10 mouse cellular contexts compared by ENCODE assay signal in genomic region chr10:57632868-57633240, GRCm38 (mm10). TPM values are rescaled to one million over a fixed set of nuclear protein-coding genes. Genes with fewer than 3 reads are reported as not detected.
DNase-seq lines count a peak whose midpoint lies in the region; ATAC-seq lines count a peak whose summit lies in the region.
"Had no signal": no experiment of that assay in that cellular context is flagged by ENCODE, and none has a peak within 500 bp of the region (broad histone marks: within the 10 kb centered on the region; RNA-seq: fewer than 3 reads in every experiment).

No protein-coding gene starts in this region.

- no peaks in the 10 kb centered on the region for H3K4me1 ChIP-seq in hindbrain, embryonic 11.5 days (replicated peaks; ENCODE audit: control insufficient read depth, insufficient read depth, low read length)
- H3K4me1 ChIP-seq in midbrain, embryonic 16.5 days (ENCODE audit: control insufficient read depth, insufficient read depth, low read length), result 0 out of 2 replicates have a peak, but pooled peaks cover 2% of the 10 kb centered on the region

- H3K36me3 ChIP-seq in hindbrain, embryonic 11.5 days (ENCODE audit: control insufficient read depth, insufficient read depth, low read length), result no peaks in the 10 kb centered on the region
- no peaks in the 10 kb centered on the region for H3K36me3 ChIP-seq in midbrain, embryonic 16.5 days (ENCODE audit: control insufficient read depth, insufficient read depth, low read length)
- H3K36me3 ChIP-seq: limb, embryonic 15.5 days had no signal

- peak overlapping the region; percentile 83; the same call in 1 of the 2 replicates for H3K4me2 ChIP-seq in hindbrain, embryonic 11.5 days (replicated peaks; ENCODE audit: low read depth, low read length)
- peak overlapping the region; percentile 86 for H3K4me2 ChIP-seq in midbrain, embryonic 16.5 days (ENCODE audit: low read length)

- intact Hi-C loops in left cerebral cortex, postnatal 4 days (cut with DNase I), result no loop called here

- H3K27ac ChIP-seq in hindbrain, embryonic 11.5 days (ENCODE audit: low read depth, low read length), result no peak overlapping the region
- no peak overlapping the region for H3K27ac ChIP-seq in midbrain, embryonic 16.5 days (ENCODE audit: low read length)
- H3K27ac ChIP-seq: limb, embryonic 15.5 days had no signal

- H3K4me3 ChIP-seq in hindbrain, embryonic 11.5 days (ENCODE audit: low read depth, low read length), result no peak overlapping the region
- peak overlapping the region; percentile 57; the same call in 1 of the 2 replicates for H3K4me3 ChIP-seq in midbrain, embryonic 16.5 days (ENCODE audit: low read depth, low read length)

- peak; percentile 72 for DNase-seq in cerebellum, adult 9-11 months
- DNase-seq in cerebellum, adult 11 months, result no peak
- peak; percentile 7 for DNase-seq in left cerebral cortex, postnatal 4 days
- no peak for DNase-seq in left cerebral cortex, adult 8-10 months (ENCODE audit: low spot score in 2 of 2)
- peak; percentile 4 for DNase-seq in hindbrain, embryonic 11.5 days (ENCODE audit: low spot score)
- DNase-seq in spleen, postnatal 14 days (ENCODE audit: low spot score in 2 of 2), result no peak
- DNase-seq: kidney, adult 11 months had no signal

- ATAC-seq in hindbrain, embryonic 11.5 days (ENCODE audit: low FRiP score), result no peak
- no peak for ATAC-seq in midbrain, embryonic 16.5 days
- no peak for ATAC-seq in megakaryocyte-erythroid progenitor cell, adult 5-6 weeks (replicated peaks; ENCODE audit: low FRiP score, low TSS enrichment, poor library complexity, severe bottlenecking)

- H3K9me3 ChIP-seq in hindbrain, embryonic 11.5 days (ENCODE audit: control insufficient read depth, low read length), result no peaks in the 10 kb centered on the region
- no peaks in the 10 kb centered on the region for H3K9me3 ChIP-seq in midbrain, embryonic 16.5 days (replicated peaks; ENCODE audit: control insufficient read depth, low read length, poor library complexity, severe bottlenecking)
- H3K9me3 ChIP-seq: limb, embryonic 15.5 days had no signal

- H3K27me3 ChIP-seq in hindbrain, embryonic 11.5 days (ENCODE audit: control insufficient read depth, insufficient read depth, low read length), result 0 out of 2 replicates have a peak, but pooled peaks cover 3% of the 10 kb centered on the region
- no peaks in the 10 kb centered on the region for H3K27me3 ChIP-seq in midbrain, embryonic 16.5 days (ENCODE audit: control insufficient read depth, insufficient read depth, low read depth, low read length)

- WGBS in hindbrain, embryonic 11.5 days, result 74% methylated on average over 4 of the region's 4 CpGs
- 74% methylated on average over 4 of the region's 4 CpGs for WGBS in midbrain, embryonic 16.5 days

- no peak overlapping the region for H3K9ac ChIP-seq in hindbrain, embryonic 11.5 days (ENCODE audit: low read depth, low read length)
- no peak overlapping the region; the same call in 1 of the 2 replicates for H3K9ac ChIP-seq in midbrain, embryonic 16.5 days (ENCODE audit: low read depth, low read length)
- H3K9ac ChIP-seq: limb, embryonic 15.5 days had no signal

RNA-seq across cellular contexts. Expression of gene Pkib, which starts 1.1 kb away (rescaled TPM):
- total RNA-seq in left cerebral cortex, postnatal 4 days (2021), result 1 to 10 TPM; 3.4 to 5.8 TPM
- 10 to 100 TPM; 10.5 to 15.6 (median 12.9) TPM for total RNA-seq in left cerebral cortex, adult 8-10 months (2022)
- polyA plus RNA-seq in hindbrain, embryonic 11.5 days (2014; fragmentation: Nextera tagmentation; extraction: Ambion mirVana), result 2.1 and 4.1 TPM in 2 replicates
- 3.8 and 5.2 TPM in 2 replicates for polyA plus RNA-seq in midbrain, embryonic 16.5 days (2015; fragmentation: Nextera tagmentation; extraction: Ambion mirVana)
- total RNA-seq in megakaryocyte-erythroid progenitor cell, adult 5-6 weeks (2014; fragmentation: Nextera tagmentation), result not detected in 2 replicates
- total RNA-seq in megakaryocyte-erythroid progenitor cell, adult 5-6 weeks (2017), result 4.1 TPM in 1 of 2 replicates, not detected in the other

Comparison
In these comparisons a context has a peak if more than half of its experiments do, and no peak if none do; other contexts are left out.
1. DNase-seq: peak in cerebellum, adult 9-11 months (single experiment), left cerebral cortex, postnatal 4 days (single experiment) and hindbrain, embryonic 11.5 days (single experiment); none in cerebellum, adult 11 months (single experiment), left cerebral cortex, adult 8-10 months (0 of 2) and spleen, postnatal 14 days (0 of 2).